Comparison of ENCODE assay signal across 24 mouse cellular contexts in genomic region chr2:77801430-77801829, GRCm38 (mm10). TPM values are rescaled to one million over a fixed set of nuclear protein-coding genes. Genes with fewer than 3 reads are reported as not detected.
DNase-seq lines count a peak whose midpoint lies in the region; ATAC-seq and TF ChIP-seq lines count a peak whose summit lies in the region.
"Had no signal": no experiment of that assay in that cellular context is flagged by ENCODE, and none has a peak within 500 bp of the region (broad histone marks: within the 10 kb centered on the region; RNA-seq: fewer than 3 reads in every experiment).

No protein-coding gene starts in this region.

- 21% methylated on average over 4 of the region's 4 CpGs for WGBS in cerebellum, adult 2 months
- 91% methylated on average over 4 of the region's 4 CpGs for WGBS in heart, embryonic 12.5 days

- H3K27me3 ChIP-seq in cerebellum, adult 2 months (ENCODE audit: control insufficient read depth, insufficient read depth, low read length): no peaks in the 10 kb centered on the region
- no peaks in the 10 kb centered on the region for H3K27me3 ChIP-seq in heart, embryonic 12.5 days (replicated peaks)
- H3K27me3 ChIP-seq: CH12.LX; embryonic facial prominence, embryonic 13.5 days; embryonic facial prominence, embryonic 15.5 days; forebrain, embryonic 12.5 days had no signal

- no peak for TF ChIP-seq CTCF in cerebellum, adult 2 months (IDR thresholded peaks at IDR 0.05; ENCODE audit: borderline replicate concordance, insufficient read depth, low read depth, low read length)

- DNase-seq in cerebellum, adult 2 months: peak; percentile 60 to 71
- no peak for DNase-seq in cerebellum, postnatal 4 days (ENCODE audit: low spot score in 2 of 2)
- peak; percentile 37 to 63 for DNase-seq in cerebellum, postnatal 14 days
- peak; percentile 71 for DNase-seq in heart, adult 11 months
- DNase-seq: adrenal gland, adult 8-10 months; adrenal gland, postnatal 14 days; adrenal gland, postnatal 36 days; B cell, adult 2 months; cerebellum, adult 8-10 months; embryo, embryonic 11 days had no signal

- no peak overlapping the region for H3K4me2 ChIP-seq in heart, embryonic 12.5 days
- H3K4me2 ChIP-seq: embryonic facial prominence, embryonic 13.5 days; embryonic facial prominence, embryonic 15.5 days; forebrain, embryonic 12.5 days had no signal

- peaks cover 57% of the 10 kb centered on the region for H3K4me1 ChIP-seq in cerebellum, adult 2 months (ENCODE audit: control insufficient read depth, insufficient read depth, low read length)
- H3K4me1 ChIP-seq in heart, embryonic 12.5 days (replicated peaks): peaks cover 4% of the 10 kb centered on the region; the same call in 1 of the 2 replicates
- H3K4me1 ChIP-seq: embryonic facial prominence, embryonic 13.5 days; embryonic facial prominence, embryonic 15.5 days; forebrain, embryonic 10.5 days; forebrain, embryonic 12.5 days had no signal

- H3K36me3 ChIP-seq in heart, embryonic 12.5 days: no peaks in the 10 kb centered on the region
- H3K36me3 ChIP-seq: embryonic facial prominence, embryonic 13.5 days; embryonic facial prominence, embryonic 15.5 days; forebrain, embryonic 10.5 days; forebrain, embryonic 12.5 days; G1E had no signal

- no peak overlapping the region for H3K4me3 ChIP-seq in cerebellum, adult 2 months (replicated peaks; ENCODE audit: insufficient read depth, low read depth, low read length)
- H3K4me3 ChIP-seq in heart, embryonic 12.5 days: no peak overlapping the region
- H3K4me3 ChIP-seq: embryonic facial prominence, embryonic 13.5 days; embryonic facial prominence, embryonic 15.5 days; erythroblast, embryonic 14.5 days; forebrain, embryonic 10.5 days; forebrain, embryonic 12.5 days had no signal

- H3K27ac ChIP-seq in cerebellum, adult 2 months (ENCODE audit: insufficient read depth, low read length): peak overlapping the region; percentile 81
- no peak overlapping the region for H3K27ac ChIP-seq in heart, embryonic 12.5 days (ENCODE audit: poor library complexity, severe bottlenecking)
- H3K27ac ChIP-seq: embryonic facial prominence, embryonic 13.5 days; embryonic facial prominence, embryonic 15.5 days; forebrain, embryonic 10.5 days; forebrain, embryonic 12.5 days had no signal

- H3K9me3 ChIP-seq in heart, embryonic 12.5 days (replicated peaks): no peaks in the 10 kb centered on the region
- H3K9me3 ChIP-seq: embryonic facial prominence, embryonic 13.5 days; embryonic facial prominence, embryonic 15.5 days; forebrain, embryonic 10.5 days; forebrain, embryonic 12.5 days had no signal

- no peak for ATAC-seq in cerebellum, adult (ENCODE audit: insufficient number of reproducible peaks, low FRiP score, low TSS enrichment)
- no peak for ATAC-seq in heart, embryonic 12.5 days (ENCODE audit: insufficient number of reproducible peaks, low FRiP score)
- ATAC-seq: activated CD4-positive, CD25-positive, alpha-beta regulatory T cell, adult 4 months; CD4-positive, CD25-positive, alpha-beta regulatory T cell, adult 4 months; forebrain, embryonic 14.5 days; forebrain, embryonic 16.5 days; Patski had no signal

- TF ChIP-seq POLR2A in cerebellum, adult 2 months (IDR thresholded peaks at IDR 0.05; ENCODE audit: borderline replicate concordance, insufficient read depth, low read length): no peak

- no peak overlapping the region for H3K9ac ChIP-seq in heart, embryonic 12.5 days
- H3K9ac ChIP-seq: embryonic facial prominence, embryonic 13.5 days; embryonic facial prominence, embryonic 15.5 days; forebrain, embryonic 12.5 days had no signal

RNA-seq across cellular contexts. Expression of gene Zfp385b, which starts 18.0 kb away (rescaled TPM):
- polyA plus RNA-seq in cerebellum, adult 2 months (2012; rRNA removed): 66.9 and 77.4 TPM in 2 replicates
- polyA plus RNA-seq in heart, embryonic 12.5 days (2016; fragmentation: Nextera tagmentation; extraction: Ambion mirVana): 4.3 and 4.5 TPM in 2 replicates
- polyA plus RNA-seq: erythroblast, embryonic 14.5 days; G1E had no signal

Comparison
In these comparisons a context has a peak if more than half of its experiments do, and no peak if none do; other contexts are left out.
1. DNase-seq: peak in cerebellum, adult 2 months (2 of 2), cerebellum, postnatal 14 days (2 of 2) and heart, adult 11 months (single experiment); none in cerebellum, postnatal 4 days (0 of 2).
2. RNA of gene Zfp385b, which starts 18.0 kb away (polyA plus RNA-seq): 66.9 to 77.4 TPM in cerebellum, adult 2 months; 4.3 to 4.5 TPM in heart, embryonic 12.5 days; every median in the first group is over 10 times any median in the second.